ENCODE assay signal across 20 mouse cellular contexts in the genomic region with DNA sequence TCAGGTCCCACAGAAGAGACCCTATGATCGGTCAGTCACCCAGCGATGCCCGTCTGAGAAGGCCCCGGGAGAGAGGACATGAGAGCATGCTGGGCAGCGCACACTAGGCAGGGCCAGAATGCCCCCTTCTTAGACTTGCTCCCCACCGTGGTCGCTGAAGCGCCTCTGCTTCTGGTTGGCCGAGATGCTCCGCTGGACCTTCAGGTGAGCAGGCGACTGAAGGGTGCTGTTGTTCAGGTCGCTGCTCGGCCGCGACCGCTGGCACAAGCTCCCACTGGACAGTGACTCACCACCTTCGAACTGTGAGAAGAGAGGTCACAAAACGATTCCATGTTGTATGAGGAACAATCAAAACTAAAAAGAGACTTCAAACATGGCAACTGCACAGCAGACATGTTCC. TPM values are rescaled to one million over a fixed set of nuclear protein-coding genes. Genes with fewer than 3 reads are reported as not detected.
"Had no signal": no experiment of that assay in that cellular context is flagged by ENCODE, and none has a peak within 500 bp of the region (broad histone marks: within the 10 kb centered on the region; RNA-seq: fewer than 3 reads in every experiment).

No protein-coding gene starts in this region.

- DNase-seq: layer of hippocampus, postnatal 36 days; lung, adult 18-20 months; lung, postnatal 36 days; right cerebral cortex, adult 18-20 months; right cerebral cortex, postnatal 25 days; spleen, adult 18-20 months; thymus, postnatal 36 days had no signal

- H3K9me3 ChIP-seq: lung, embryonic 15.5 days; megakaryocyte, embryonic 14.5 days; midbrain, embryonic 10.5 days; midbrain, embryonic 13.5 days; neural tube, embryonic 12.5 days; neural tube, embryonic 15.5 days; stomach, embryonic 15.5 days had no signal

- H3K27ac ChIP-seq: left cerebral cortex, adult 2 months; liver, embryonic 14.5 days; lung, embryonic 15.5 days; midbrain, embryonic 10.5 days; midbrain, embryonic 13.5 days; neural tube, embryonic 12.5 days; neural tube, embryonic 15.5 days; stomach, embryonic 15.5 days had no signal

- H3K4me1 ChIP-seq: lung, embryonic 15.5 days; midbrain, embryonic 10.5 days; midbrain, embryonic 13.5 days; neural tube, embryonic 12.5 days; stomach, embryonic 15.5 days had no signal

- H3K4me2 ChIP-seq: liver, embryonic 11.5 days; lung, embryonic 15.5 days; midbrain, embryonic 13.5 days; neural tube, embryonic 12.5 days; neural tube, embryonic 15.5 days; stomach, embryonic 15.5 days had no signal

- H3K9ac ChIP-seq: liver, embryonic 14.5 days; lung, embryonic 15.5 days; midbrain, embryonic 13.5 days; neural tube, embryonic 12.5 days; neural tube, embryonic 15.5 days; stomach, embryonic 15.5 days had no signal

- ATAC-seq: inflammation-experienced regulatory T-cells, adult 6 months; midbrain, embryonic 13.5 days; midbrain, embryonic 16.5 days had no signal

- H3K27me3 ChIP-seq: lung, embryonic 15.5 days; midbrain, embryonic 13.5 days; neural tube, embryonic 12.5 days; neural tube, embryonic 15.5 days; stomach, embryonic 15.5 days had no signal

- H3K4me3 ChIP-seq: left cerebral cortex, adult 2 months; lung, embryonic 15.5 days; megakaryocyte, embryonic 14.5 days; midbrain, embryonic 10.5 days; midbrain, embryonic 13.5 days; neural tube, embryonic 12.5 days; neural tube, embryonic 15.5 days; stomach, embryonic 15.5 days had no signal

- H3K36me3 ChIP-seq: stomach, embryonic 15.5 days had no signal

RNA-seq across cellular contexts. Expression of a gene that starts 29.3 kb away (rescaled TPM):
- total RNA-seq: monocyte, adult 5-6 weeks had no signal
- polyA plus RNA-seq: inflammation-experienced regulatory T-cells, adult 6 months had no signal
